Mouse (Mus musculus) sigmoid colon, adult 10 weeks (tissue): ENCODE results near the gene Gfi1b. TPM values are rescaled to one million over a fixed set of nuclear protein-coding genes. Genes with fewer than 3 reads are reported as not detected.

Experiments used
- polyA plus RNA-seq: library from polyadenylated mRNA; stranded (reverse); fragments of 350-450 nt; fragmentation: Illumina TruSeq; extraction: RNeasy Lipid Tissue Mini Kit (QIAGEN cat#74804); gene quantifications from one replicate; pipeline ENCODE4 v1.2.3, GENCODE M21; 2014; ENCODE audit warnings: low read depth, low replicate concordance

The Gfi1b gene
- polyA plus RNA-seq = not detected

DNA sequence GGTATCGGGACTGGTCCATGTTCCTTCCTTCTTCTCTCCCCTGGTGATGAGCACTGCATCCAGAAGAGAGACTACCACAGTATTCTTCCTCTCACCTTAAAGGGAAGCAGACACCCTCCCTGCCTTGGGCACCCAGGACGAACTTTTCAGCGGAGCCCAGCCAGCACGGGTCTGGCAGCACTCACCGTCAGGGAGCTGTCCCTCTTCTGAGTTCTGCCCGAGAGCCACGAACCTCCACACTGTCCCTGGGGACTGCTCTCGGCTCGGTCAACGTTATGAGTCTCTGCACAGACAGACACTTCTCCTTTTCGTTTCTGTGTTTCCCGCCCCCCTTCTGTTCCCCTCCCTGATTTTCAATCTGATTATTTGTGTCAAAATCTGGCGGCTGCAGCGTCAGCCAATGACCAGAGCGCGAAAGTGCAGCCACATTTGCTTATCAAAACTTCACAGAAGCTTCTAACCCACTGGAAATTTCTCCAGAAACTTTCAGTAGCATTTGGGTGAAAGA is at the start of gene Gfi1b:
Gfi1b (minus strand) TSS at position 319 of the 508 bp plus-strand sequence.

DNA sequence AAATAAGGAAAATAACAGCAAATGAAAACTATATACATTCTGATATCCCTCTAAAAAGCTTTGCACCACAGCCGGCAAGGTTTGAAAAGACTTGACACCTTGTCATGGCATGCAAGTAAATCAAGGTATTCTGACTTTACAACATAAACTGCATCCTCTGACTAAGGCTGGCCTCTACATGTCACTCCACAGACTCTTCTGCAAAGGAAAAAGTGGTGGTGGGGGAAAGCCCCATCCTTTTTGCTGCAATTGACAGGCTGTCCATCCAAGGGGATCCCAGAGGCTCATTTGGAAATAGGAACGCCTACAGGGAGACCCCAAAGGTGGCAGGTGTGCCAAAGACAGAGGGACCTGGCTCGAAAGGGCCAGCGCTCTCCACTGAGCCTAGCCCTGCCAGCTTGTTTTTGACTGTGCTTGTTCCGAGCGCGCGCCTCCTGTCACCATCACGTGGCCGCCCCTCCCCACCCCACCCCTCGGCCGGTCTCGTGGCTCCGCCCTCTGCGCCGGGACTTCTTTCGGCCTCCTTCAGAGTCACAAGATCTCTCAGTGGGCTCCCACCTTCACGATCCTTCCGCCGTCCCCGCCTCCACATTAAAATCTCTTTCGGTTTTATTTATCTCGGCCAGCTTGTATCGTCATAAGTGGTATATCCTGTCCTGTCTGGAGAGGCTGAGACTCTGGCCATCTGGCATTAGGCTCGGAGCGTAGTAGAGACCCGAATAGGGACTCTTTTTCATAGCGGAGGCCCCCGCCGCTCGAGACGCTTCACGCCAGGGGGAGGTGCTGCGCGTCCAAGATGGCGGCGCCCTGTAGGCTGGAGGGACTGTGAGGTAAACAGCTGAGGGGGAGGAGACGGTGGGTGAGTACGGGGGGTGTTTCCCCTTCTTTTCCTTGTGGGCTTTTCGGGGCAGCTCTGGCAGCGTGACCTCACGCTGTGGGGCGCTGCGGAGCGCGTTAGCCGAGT is 19.0 kb upstream of the Gfi1b start, which contains the start of gene Tsc1:
Tsc1 (plus strand) TSS at position 768 of the 964 bp plus-strand sequence.

DNA sequence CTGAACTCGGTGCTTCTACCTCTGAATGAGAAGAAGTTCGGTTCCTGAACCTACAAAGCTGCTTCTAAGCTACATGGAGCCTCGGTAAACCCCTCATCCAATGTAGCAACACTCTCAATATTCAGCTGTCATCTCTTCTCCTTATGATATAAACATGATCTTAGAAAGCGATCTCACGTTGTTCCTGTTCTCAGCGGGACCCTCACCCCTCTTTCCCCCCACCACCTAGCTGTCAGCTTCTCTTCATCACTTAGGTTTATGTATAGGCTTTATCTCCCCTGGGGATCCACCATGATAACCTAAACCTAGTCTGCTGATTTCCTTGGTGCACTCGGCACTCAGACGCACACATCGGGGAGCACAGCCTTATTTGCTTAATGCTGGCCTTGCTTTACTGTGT is 38.1 kb downstream of the Gfi1b start, which contains the start of gene Gtf3c5:
Gtf3c5 (minus strand) TSS at position 101 of the 400 bp plus-strand sequence.

GRCm38 (mm10) chr2:28563303-28563702 is 58.5 kb downstream of the Gfi1b start, which contains the start of gene Cel:
Gene Cel, minus strand, starts transcription at chr2:28563403.

Other genes starting within 250 kb of the Gfi1b start
- gene Ppp1r26, start 175.2 kb downstream of the Gfi1b start, polyA plus RNA-seq = 1.3 TPM
- not detected for gene 1700007K13Rik, start 155.7 kb downstream of the Gfi1b start, polyA plus RNA-seq
- gene Mrps2, start 153.9 kb downstream of the Gfi1b start, polyA plus RNA-seq = 58.0 TPM
- 0.44 TPM for gene Gbgt1, start 125.1 kb downstream of the Gfi1b start, polyA plus RNA-seq
- not detected for gene Gm10134, start 115.9 kb downstream of the Gfi1b start, polyA plus RNA-seq
- gene Ralgds, start 108.9 kb downstream of the Gfi1b start, polyA plus RNA-seq = 25.4 TPM
- 2.5 TPM for gene Cel, start 58.6 kb downstream of the Gfi1b start, polyA plus RNA-seq
- gene Gtf3c5, start 38.2 kb downstream of the Gfi1b start, polyA plus RNA-seq = 4.4 TPM
- 10.9 TPM for gene Tsc1, start 19.2 kb upstream of the Gfi1b start, polyA plus RNA-seq
- gene Spaca9, start 77.7 kb upstream of the Gfi1b start, polyA plus RNA-seq = not detected
- gene Ak8, start 78.2 kb upstream of the Gfi1b start, polyA plus RNA-seq = not detected
- 14.7 TPM for gene Gtf3c4, start 218.4 kb upstream of the Gfi1b start, polyA plus RNA-seq
- 5.0 TPM for gene Ddx31, start 218.4 kb upstream of the Gfi1b start, polyA plus RNA-seq